Mouse (Mus musculus) embryonic facial prominence, embryonic 10.5 days (tissue): ENCODE data around the gene Mbd3. TPM values are rescaled to one million over a fixed set of nuclear protein-coding genes. Genes with fewer than 3 reads are reported as not detected.

ENCODE experiments used
- microRNA-seq: library from miRNA; unstranded; fragments of <30 nt; microRNA quantifications from one replicate; pipeline ENCODE4, GENCODE M21; 2017
- polyA plus RNA-seq: library from polyadenylated mRNA; unstranded; fragments of >200 nt; fragmentation: Nextera tagmentation; extraction: Ambion mirVana; gene quantifications from 2 replicates; pipeline ENCODE4 v1.2.1, GENCODE M21; 2016

The Mbd3 gene
- polyA plus RNA-seq, 1 experiment from 2014 or later: 371 TPM

Small RNA genes lying within 50 kb of the gene (microRNA-seq; reads per million reads assigned to microRNA genes)
- not detected for gene Gm22721

Other genes starting within 250 kb of the Mbd3 start
- 93.2 and 110 TPM in 2 replicates for gene Cirbp, start 233.6 kb downstream of the Mbd3 start, polyA plus RNA-seq
- gene 1600002K03Rik, start 226.6 kb downstream of the Mbd3 start, polyA plus RNA-seq: 10.8 and 12.0 TPM in 2 replicates
- 45.2 and 50.1 TPM in 2 replicates for gene Efna2, start 220.1 kb downstream of the Mbd3 start, polyA plus RNA-seq
- gene Mum1, start 173.1 kb downstream of the Mbd3 start, polyA plus RNA-seq: 95.9 and 98.1 TPM in 2 replicates
- gene Ndufs7, start 150.4 kb downstream of the Mbd3 start, polyA plus RNA-seq: 303 and 309 TPM in 2 replicates
- gene Gamt, start 138.5 kb downstream of the Mbd3 start, polyA plus RNA-seq: 24.4 and 25.0 TPM in 2 replicates
- gene Dazap1, start 138.1 kb downstream of the Mbd3 start, polyA plus RNA-seq: 56.2 and 58.5 TPM in 2 replicates
- 1,079 and 1,119 TPM in 2 replicates for gene Rps15, start 107.1 kb downstream of the Mbd3 start, polyA plus RNA-seq
- gene Apc2, start 103.6 kb downstream of the Mbd3 start, polyA plus RNA-seq: 11.8 and 12.6 TPM in 2 replicates
- gene 2310011J03Rik, start 79.0 kb downstream of the Mbd3 start, polyA plus RNA-seq: 53.7 and 56.2 TPM in 2 replicates
- 5.0 and 5.5 TPM in 2 replicates for gene Pcsk4, start 70.1 kb downstream of the Mbd3 start, polyA plus RNA-seq
- gene Reep6, start 69.6 kb downstream of the Mbd3 start, polyA plus RNA-seq: 6.6 TPM in 2 replicates
- gene Adamtsl5, start 51.1 kb downstream of the Mbd3 start, polyA plus RNA-seq: 0.65 and 0.88 TPM in 2 replicates
- 0.37 and 0.43 TPM in 2 replicates for gene Plk5, start 43.1 kb downstream of the Mbd3 start, polyA plus RNA-seq
- 6.4 and 7.1 TPM in 2 replicates for gene Mex3d, start 11.9 kb downstream of the Mbd3 start, polyA plus RNA-seq
- 615 and 629 TPM in 2 replicates for gene Uqcr11, start 7.3 kb upstream of the Mbd3 start, polyA plus RNA-seq
- gene Tcf3, start 34.1 kb upstream of the Mbd3 start, polyA plus RNA-seq: 225 and 235 TPM in 2 replicates
- gene Onecut3, start 95.3 kb upstream of the Mbd3 start, polyA plus RNA-seq: 0.17 and 0.58 TPM in 2 replicates
- gene Atp8b3, start 139.6 kb upstream of the Mbd3 start, polyA plus RNA-seq: 0.51 and 0.75 TPM in 2 replicates
- gene Rexo1, start 162.0 kb upstream of the Mbd3 start, polyA plus RNA-seq: 34.7 and 35.0 TPM in 2 replicates
- 8.5 TPM in 2 replicates for gene Klf16, start 177.8 kb upstream of the Mbd3 start, polyA plus RNA-seq
- 79.8 and 84.9 TPM in 2 replicates for gene Abhd17a, start 190.8 kb upstream of the Mbd3 start, polyA plus RNA-seq
- 84.8 and 88.2 TPM in 2 replicates for gene Scamp4, start 203.3 kb upstream of the Mbd3 start, polyA plus RNA-seq
- gene Adat3, start 203.3 kb upstream of the Mbd3 start, polyA plus RNA-seq: 10.9 and 14.1 TPM in 2 replicates
- gene Gm49322, start 206.5 kb upstream of the Mbd3 start, polyA plus RNA-seq: 5.7 and 6.4 TPM in 2 replicates
- gene Csnk1g2, start 223.3 kb upstream of the Mbd3 start, polyA plus RNA-seq: 198 TPM in 2 replicates